Mouse (Mus musculus) thymus, postnatal 4 days (tissue): ENCODE measurements around the gene Gsg1.
A peak's percentile ranks its signal among the peaks of the same experiment; 100 is the strongest.

Experiments
- DNase-seq: peaks from one replicate; pipeline ENCODE4 v3.0.0; 2021

Gsg1 gene

DNA sequence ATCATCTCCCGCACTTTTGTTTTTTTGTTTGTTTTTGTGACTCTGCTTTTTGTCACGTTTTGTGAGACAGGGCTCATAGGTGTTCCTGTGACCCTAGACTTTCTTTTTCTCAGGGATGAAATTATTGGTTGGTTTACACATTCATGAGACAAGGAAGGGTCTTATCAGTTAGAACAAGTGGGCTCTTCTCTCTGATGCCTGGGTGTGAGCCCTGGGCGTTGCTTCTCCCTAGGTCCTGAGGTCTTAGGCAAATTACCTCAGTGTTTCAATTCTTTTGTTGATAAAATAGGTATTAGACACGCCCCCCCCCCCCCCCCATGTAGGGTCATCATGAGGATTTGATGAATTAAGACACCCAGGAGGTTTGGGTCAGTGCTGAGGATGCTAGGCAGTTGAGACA lies 49.3 kb downstream of the Gsg1 start:
- DNase-seq: no peak

DNA sequence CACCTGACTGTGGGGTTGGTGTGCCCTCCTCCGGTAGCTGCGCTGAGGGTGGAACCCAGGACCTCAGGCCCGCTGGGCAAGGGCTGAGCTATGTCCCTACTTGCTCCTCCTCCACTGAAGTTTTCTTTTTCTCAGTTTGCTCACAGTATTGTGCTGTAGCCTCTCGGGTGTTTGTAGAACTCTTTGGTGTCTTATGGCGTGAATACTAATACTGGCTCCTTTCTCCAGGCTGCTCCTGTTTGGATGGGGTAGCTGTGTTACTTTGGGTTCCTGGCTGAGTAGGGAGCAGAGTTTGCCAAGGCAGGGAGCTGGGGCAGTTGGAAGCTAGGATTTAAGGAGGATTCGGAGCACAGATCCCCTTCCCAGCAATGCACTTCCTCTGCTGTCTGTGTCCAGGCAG lies 50.4 kb downstream of the Gsg1 start:
- no peak for DNase-seq

DNA sequence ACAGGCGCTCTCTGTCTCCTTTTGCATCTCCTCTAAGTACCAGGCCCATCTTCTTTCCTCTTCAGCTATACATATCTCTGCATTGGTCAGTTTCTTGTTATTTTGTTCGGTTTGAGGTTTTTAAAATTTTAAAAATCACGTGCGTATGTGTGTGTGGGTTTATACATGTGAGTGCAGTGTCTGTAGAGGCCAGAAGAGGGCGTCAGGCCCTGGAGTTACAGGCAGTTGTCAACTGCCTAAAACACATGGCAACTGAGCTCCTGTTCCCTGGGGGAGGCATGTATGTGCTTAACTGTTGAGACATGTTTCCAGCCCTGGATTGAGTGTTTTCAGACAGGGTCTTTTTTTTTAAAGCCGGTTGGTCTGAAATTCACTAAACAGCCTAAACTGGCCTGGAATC lies 51.5 kb downstream of the Gsg1 start:
- no peak for DNase-seq

DNA sequence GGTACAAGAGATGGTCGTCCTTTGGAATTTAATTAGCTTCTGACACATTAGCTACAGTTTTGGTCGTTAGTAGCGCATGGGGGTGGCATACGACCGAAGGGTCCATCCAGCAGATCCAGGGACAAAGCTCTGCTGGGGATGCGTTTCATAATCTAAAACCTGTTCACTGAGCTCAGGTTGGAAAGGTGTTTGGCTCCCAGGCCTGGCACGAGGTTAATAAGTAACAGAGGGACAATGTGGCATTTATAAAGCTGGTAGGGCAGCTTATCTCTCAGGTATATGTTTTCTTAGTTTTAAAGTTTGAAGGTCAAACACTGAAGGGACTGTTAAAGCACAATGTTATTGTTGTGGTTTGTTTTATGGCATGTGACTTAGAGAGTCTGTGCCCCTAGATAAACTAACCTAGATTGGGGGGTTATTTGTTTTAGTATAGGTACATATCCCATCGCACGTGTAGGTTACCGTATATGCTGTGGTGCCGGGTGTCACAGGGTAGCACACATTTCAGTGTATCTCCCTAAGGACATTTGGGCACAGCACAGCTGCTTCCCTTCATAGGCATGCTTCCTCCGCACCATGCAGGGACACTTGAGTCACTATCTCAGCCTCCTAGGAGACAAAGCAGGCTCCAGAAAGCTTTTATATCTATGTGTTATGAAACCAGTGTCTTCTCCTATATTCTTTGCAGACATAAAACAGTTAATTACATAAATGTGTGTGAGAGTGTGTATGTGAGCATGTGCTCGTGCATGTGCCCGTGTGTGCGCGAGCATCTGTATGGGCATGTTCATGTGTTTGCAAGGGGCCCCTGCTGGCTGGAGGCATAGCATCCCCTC lies 53.8 kb downstream of the Gsg1 start:
- DNase-seq: no peak

DNA sequence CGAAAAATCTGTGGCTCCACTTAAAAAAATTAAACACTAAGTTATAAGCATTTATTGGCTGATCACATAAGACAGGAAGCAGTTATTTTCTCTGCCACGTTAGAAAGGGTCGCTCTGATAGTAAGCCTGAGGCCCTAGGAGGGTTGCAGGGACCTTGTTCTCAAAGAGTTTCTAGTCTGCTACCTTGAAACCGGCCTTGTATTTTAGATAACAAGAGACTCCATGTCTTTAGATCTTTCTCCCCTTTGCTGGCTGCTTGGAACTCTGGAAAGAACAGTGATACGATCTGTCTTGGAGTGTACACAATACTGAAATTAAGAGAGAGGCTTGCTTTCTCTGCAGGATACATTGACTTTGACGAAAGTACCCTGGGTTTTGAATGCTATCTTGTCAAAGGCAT lies 55.4 kb downstream of the Gsg1 start:
- DNase-seq: no peak

DNA sequence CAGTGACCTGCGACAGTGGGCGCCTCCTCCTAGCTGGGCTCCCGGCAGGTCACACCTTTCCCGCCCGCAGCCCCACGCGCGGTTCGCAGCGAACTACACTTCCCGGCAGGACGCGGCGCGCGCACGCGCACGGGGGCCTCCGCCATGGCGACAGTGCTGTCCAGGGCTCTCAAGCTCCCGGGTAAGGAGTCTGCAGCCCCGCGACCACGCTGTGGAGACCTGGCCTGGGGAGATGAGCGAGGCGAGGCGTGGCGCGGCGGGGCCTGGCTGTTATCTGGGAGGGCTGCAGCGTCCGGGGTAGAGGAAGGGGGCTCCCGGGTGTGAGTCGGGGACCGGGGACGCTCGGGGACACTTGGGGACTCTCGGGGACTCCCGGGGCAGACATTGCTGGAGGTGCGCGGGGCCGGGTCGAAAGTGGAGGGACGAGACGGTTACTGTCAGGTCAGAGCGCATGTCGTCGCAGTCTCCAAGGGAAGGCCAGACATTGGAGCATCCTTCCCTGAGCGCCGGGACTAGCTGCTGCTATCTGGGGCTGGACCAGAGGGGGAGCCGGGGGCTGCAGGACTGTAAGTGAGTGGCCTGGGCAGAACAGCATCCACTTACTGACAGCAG lies 56.1 kb downstream of the Gsg1 start, which contains the start of the genes Fam234b and Hebp1:
Gene Fam234b, plus strand, starts transcription at position 57 of the 612 bp plus-strand sequence.
Gene Hebp1, minus strand, starts transcription at position 102 of the 612 bp plus-strand sequence.
- peak; percentile 93 for DNase-seq

DNA sequence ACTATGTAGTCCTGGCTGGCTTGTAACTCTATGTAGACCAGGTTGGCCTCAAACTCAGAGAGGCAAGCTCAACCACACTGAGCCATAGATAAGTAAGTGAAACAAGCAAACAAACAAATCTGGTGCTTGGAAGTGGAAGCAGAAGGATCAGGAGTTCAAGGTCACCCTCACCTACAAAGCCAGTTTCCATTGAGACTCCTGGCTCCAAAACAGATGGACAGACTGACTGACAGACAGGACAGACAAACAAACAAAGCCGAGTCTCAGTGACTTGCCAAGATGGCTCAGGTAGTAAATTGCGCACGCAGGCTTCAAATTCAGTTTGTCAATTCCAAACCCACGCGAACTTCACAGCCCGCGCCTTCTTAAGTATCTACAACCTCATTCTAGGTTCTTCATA lies 56.7 kb downstream of the Gsg1 start:
- no peak for DNase-seq

DNA sequence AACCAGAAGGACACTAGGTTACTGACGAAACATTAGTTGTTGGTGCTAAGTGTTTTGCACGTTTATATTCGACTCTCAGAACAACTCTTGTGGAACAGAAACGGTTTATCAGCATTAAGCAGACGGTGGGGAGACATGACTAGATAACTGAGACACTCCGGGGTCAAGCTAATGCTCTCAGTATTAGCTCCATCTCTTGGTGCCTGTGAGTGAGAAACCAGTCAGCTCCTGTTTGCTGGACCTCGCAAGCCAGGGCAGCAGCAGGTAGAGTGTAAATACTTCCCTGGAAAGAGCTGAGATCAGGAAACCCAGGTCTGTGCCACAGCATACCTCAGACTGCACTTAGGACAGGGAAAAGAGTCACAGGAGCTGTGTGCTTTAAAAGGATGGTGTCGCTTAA lies 57.4 kb downstream of the Gsg1 start:
- no peak for DNase-seq

DNA sequence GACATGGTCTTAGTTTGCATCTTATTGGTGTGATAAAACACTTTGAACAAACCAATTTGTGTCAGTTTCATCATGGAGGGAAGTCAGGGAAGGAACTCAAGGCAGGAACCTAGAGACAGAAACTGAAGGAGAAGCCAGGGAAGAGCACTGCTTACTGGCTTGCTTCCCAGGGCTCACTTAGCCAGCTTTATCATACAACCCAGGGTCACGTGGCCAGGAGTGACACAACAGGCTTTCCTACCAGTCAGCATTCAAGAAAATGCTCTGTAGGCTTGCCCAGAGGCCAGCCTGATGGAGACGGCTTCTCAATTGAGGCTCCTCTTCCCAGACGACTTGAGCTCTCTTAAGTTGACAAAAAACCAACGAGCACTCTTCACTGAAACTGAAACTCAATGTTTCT lies 59.2 kb downstream of the Gsg1 start:
- DNase-seq: no peak

DNA sequence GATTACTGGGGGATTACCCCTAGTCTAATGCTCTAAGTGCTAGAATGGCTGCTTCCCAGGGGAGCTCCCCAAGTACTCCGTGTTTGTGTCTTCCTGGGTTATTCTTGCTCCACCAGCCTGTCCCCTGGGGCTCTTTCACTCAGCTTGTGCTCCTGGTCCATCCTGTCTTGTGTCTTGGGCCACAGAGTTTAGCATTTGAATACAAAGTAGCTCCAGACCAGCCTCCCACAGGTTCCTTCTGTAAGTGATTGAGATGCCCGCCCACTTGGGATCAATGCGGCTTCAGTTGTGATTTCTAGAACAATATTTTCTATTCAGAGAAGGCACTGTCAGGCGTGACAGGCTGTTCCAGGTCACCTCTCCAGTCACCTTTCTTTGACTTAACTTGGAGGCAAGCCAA lies 60.4 kb downstream of the Gsg1 start:
- DNase-seq: no peak

DNA sequence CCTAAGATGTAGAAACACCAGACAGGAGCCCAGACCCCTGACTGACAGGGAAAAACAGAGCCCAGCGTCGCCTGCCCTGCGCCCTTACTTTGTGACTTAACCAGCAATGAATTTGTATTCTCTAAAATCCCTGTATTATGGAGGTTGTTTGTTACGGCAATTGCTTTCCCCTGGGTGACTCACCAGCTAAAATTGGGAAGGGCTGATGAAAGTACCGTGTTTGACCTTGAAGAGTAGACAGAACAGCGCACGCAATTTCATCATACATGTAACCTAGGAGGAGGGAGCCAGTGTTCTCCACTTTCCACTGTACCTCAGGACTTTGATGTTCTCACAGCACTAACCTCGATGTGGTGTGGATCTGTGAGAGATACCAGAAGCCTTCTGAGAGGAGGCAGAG lies 61.2 kb downstream of the Gsg1 start:
- no peak for DNase-seq

DNA sequence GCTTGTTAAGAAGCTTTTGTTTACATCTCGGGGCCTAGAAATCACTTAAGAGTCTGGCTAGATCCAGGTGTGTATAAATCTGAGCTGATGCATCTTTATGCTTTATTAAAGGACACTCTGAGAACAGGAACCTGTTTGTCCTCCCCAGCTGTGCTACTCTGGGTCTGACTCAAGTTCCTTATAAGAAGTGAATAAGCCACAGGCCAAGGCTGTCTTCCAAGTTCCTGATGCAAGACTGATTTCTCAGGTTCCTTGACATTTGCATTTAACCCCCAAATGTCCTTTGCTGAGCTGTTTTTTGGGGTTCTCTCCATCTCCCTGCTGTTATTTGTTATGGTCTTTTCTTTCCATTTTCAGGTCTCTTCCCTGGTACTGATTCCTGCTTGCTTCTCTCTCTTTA lies 62.2 kb downstream of the Gsg1 start:
- DNase-seq: no peak

DNA sequence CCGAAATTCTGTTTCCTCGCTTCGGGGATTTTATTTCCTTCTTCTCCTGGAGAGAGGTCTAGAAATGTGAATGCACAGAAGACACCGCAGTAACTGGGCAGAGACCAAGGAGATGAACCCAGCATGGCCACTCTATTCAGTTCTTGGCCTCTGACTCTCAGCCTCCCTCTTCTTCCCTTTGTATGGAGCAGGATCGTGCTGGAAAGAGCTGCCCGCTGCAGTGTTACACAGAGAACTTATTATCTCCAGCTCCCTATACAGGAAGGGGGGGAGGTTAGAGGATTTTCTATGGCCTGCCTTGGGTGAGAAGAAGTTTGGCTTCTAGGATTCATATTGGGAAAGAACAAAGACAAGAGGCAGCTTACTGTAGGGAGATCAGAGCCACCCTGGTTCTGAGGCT lies 64.0 kb downstream of the Gsg1 start:
- no peak for DNase-seq

DNA sequence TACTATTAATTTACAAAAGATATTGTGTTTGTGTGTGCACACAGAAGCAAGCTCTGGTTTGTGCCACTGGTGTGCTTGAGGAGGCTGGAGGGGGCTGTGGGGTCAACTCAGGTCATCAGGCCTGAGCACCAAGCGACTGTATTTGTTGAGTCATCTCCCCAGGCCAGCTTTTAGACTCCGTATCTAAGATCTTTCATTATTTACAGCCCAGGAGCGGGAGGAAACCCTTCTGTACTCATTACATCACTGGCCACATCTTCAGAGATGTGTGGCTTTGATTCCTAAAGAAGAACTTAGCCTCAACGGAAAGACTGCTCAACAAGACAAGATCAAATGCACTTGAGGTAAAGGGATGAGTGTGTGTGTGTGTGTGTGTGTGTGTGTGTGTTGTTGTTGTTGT lies 65.5 kb downstream of the Gsg1 start:
- no peak for DNase-seq
